17 mouse cellular contexts compared by ENCODE assay signal in the genomic region with DNA sequence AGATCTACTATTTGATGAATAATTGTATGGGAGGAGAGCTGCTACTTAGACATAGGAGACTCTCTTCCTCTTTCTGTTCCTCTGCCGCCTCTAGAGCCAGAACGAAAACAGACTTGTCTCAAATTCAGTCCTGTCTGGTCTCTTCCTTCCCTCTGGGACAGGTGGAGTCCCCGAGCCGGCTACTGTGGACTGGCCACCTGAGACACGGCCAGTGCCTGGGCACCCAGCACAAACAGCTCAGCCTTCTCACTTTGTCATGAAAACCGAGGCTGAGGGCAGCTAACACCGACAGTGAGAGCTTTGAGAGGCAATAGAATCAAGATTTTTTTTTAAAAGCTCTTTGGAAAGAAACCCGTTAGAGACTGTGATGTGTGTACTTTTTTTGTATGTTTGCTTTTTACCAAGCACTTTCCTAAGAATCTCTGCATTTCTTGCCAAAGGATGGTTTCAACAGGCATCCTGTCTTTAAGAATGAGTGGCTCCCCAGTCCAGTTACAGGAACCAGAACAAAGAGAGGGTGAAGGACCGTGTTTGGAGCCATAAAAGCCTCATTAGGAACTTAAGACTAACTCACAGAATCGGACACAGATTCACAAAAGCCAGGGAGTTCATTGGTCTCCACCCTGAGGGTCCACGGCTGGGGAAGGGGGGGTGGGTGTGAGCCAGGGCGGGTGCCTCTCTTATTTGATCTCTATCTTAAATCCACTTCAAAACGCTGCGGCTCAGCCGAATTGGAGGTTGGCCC. TPM values are rescaled to one million over a fixed set of nuclear protein-coding genes. Genes with fewer than 3 reads are reported as not detected.
DNase-seq lines count a peak whose midpoint lies in the region; ATAC-seq lines count a peak whose summit lies in the region.
"Had no signal": no experiment of that assay in that cellular context is flagged by ENCODE, and none has a peak within 500 bp of the region (broad histone marks: within the 10 kb centered on the region; RNA-seq: fewer than 3 reads in every experiment).

No protein-coding gene starts in this region.

- peak overlapping the region; percentile 8; the same call in 1 of the 2 replicates for H3K4me3 ChIP-seq in hindbrain, embryonic 11.5 days (ENCODE audit: low read depth, low read length)
- peak overlapping the region; percentile 72 for H3K4me3 ChIP-seq in limb, embryonic 12.5 days (replicated peaks)
- peak overlapping the region; percentile 50 for H3K4me3 ChIP-seq in neural tube, embryonic 14.5 days (ENCODE audit: low read depth, low read length)
- H3K4me3 ChIP-seq: forebrain, embryonic 13.5 days; heart, embryonic 13.5 days had no signal

- WGBS in hindbrain, embryonic 11.5 days: 6% methylated on average over 15 of the region's 15 CpGs
- WGBS in limb, embryonic 12.5 days: 2% methylated on average over 15 of the region's 15 CpGs
- 2% methylated on average over 15 of the region's 15 CpGs for WGBS in neural tube, embryonic 14.5 days

- peaks cover 5% of the 10 kb centered on the region for H3K4me1 ChIP-seq in hindbrain, embryonic 11.5 days (replicated peaks; ENCODE audit: control insufficient read depth, insufficient read depth, low read length)
- H3K4me1 ChIP-seq in limb, embryonic 12.5 days (replicated peaks): peaks cover 69% of the 10 kb centered on the region
- no peaks in the 10 kb centered on the region for H3K4me1 ChIP-seq in neural tube, embryonic 14.5 days (ENCODE audit: control insufficient read depth, insufficient read depth, low read length)

- ATAC-seq in hindbrain, embryonic 11.5 days (ENCODE audit: low FRiP score): no peak
- ATAC-seq in limb, embryonic 12.5 days (ENCODE audit: insufficient number of reproducible peaks, insufficient read depth, low FRiP score, low TSS enrichment, low read depth): no peak
- no peak for ATAC-seq in neural tube, embryonic 14.5 days (ENCODE audit: low read depth)
- no peak for ATAC-seq in frontal cortex, adult (ENCODE audit: low TSS enrichment)
- ATAC-seq: forebrain, embryonic 13.5 days; liver, postnatal 0 days had no signal

- H3K9ac ChIP-seq in hindbrain, embryonic 11.5 days (ENCODE audit: low read depth, low read length): no peak overlapping the region
- peak overlapping the region; percentile 99 for H3K9ac ChIP-seq in limb, embryonic 12.5 days (replicated peaks)
- peak overlapping the region; percentile 80; the same call in 1 of the 2 replicates for H3K9ac ChIP-seq in neural tube, embryonic 14.5 days (replicated peaks; ENCODE audit: low read depth, low read length)
- H3K9ac ChIP-seq: forebrain, embryonic 13.5 days; heart, embryonic 13.5 days; liver, postnatal 0 days had no signal

- H3K27me3 ChIP-seq in hindbrain, embryonic 11.5 days (ENCODE audit: control insufficient read depth, insufficient read depth, low read length): peaks cover 72% of the 10 kb centered on the region
- peaks cover 68% of the 10 kb centered on the region for H3K27me3 ChIP-seq in limb, embryonic 12.5 days
- H3K27me3 ChIP-seq in neural tube, embryonic 14.5 days (ENCODE audit: control insufficient read depth, insufficient read depth, low read length): peaks cover 16% of the 10 kb centered on the region

- DNase-seq in embryo, embryonic 9.5 days (ENCODE audit: extremely low spot score): peak; percentile 31
- DNase-seq in embryo, embryonic 10 days (ENCODE audit: low spot score): no peak
- no peak for DNase-seq in hindbrain, embryonic 11.5 days (ENCODE audit: low spot score)
- no peak for DNase-seq in adrenal gland, postnatal 25 days
- no peak for DNase-seq in layer of hippocampus, postnatal 14 days (ENCODE audit: low spot score in 2 of 2)
- DNase-seq: cerebellum, adult 11 months; cerebellum, postnatal 36 days; kidney, adult 18-20 months; kidney, postnatal 25 days; liver, postnatal 0 days had no signal

- H3K9me3 ChIP-seq in hindbrain, embryonic 11.5 days (ENCODE audit: control insufficient read depth, low read length): no peaks in the 10 kb centered on the region
- H3K9me3 ChIP-seq in limb, embryonic 12.5 days: no peaks in the 10 kb centered on the region
- H3K9me3 ChIP-seq in neural tube, embryonic 14.5 days (ENCODE audit: control insufficient read depth, low read length): no peaks in the 10 kb centered on the region
- H3K9me3 ChIP-seq: forebrain, embryonic 13.5 days; heart, embryonic 13.5 days had no signal

- H3K27ac ChIP-seq in hindbrain, embryonic 11.5 days (ENCODE audit: low read depth, low read length): no peak overlapping the region
- peak overlapping the region; percentile 93 for H3K27ac ChIP-seq in limb, embryonic 12.5 days
- no peak overlapping the region for H3K27ac ChIP-seq in neural tube, embryonic 14.5 days (ENCODE audit: low read depth, low read length)
- H3K27ac ChIP-seq: forebrain, embryonic 13.5 days; heart, embryonic 13.5 days had no signal

- 0 out of 2 replicates have a peak overlapping the region, but pooled peaks have one; percentile 6 for H3K4me2 ChIP-seq in hindbrain, embryonic 11.5 days (replicated peaks; ENCODE audit: low read depth, low read length)
- peak overlapping the region; percentile 74 for H3K4me2 ChIP-seq in limb, embryonic 12.5 days
- peak overlapping the region; percentile 50 for H3K4me2 ChIP-seq in neural tube, embryonic 14.5 days (ENCODE audit: low read depth, low read length)
- H3K4me2 ChIP-seq: forebrain, embryonic 13.5 days; heart, embryonic 13.5 days had no signal

- no peaks in the 10 kb centered on the region for H3K36me3 ChIP-seq in hindbrain, embryonic 11.5 days (ENCODE audit: control insufficient read depth, insufficient read depth, low read length)
- H3K36me3 ChIP-seq in limb, embryonic 12.5 days: peaks cover 11% of the 10 kb centered on the region; the same call in 1 of the 2 replicates
- H3K36me3 ChIP-seq in neural tube, embryonic 14.5 days (ENCODE audit: control insufficient read depth, insufficient read depth, low read length): no peaks in the 10 kb centered on the region
- H3K36me3 ChIP-seq: heart, embryonic 13.5 days had no signal

RNA-seq across cellular contexts. Expression of gene Lmx1b, which starts 5.4 kb away (rescaled TPM):
- 4.2 and 5.0 TPM in 2 replicates for polyA plus RNA-seq in hindbrain, embryonic 11.5 days (2014; fragmentation: Nextera tagmentation; extraction: Ambion mirVana)
- polyA plus RNA-seq in limb, embryonic 12.5 days (2016; fragmentation: Nextera tagmentation; extraction: Ambion mirVana): 8.6 and 9.9 TPM in 2 replicates
- 13.1 and 16.3 TPM in 2 replicates for polyA plus RNA-seq in neural tube, embryonic 14.5 days (2014; fragmentation: Nextera tagmentation; extraction: Ambion mirVana)
- total RNA-seq in adrenal gland, postnatal 25 days (2021): 0.15 TPM in 1 of 2 replicates, not detected in the other
- total RNA-seq in layer of hippocampus, postnatal 14 days (2021): under 1 TPM; 0.17 to 0.28 TPM
- total RNA-seq: hematopoietic stem cell, adult 5-6 weeks had no signal
- polyA plus RNA-seq: gonadal fat pad, adult 2 months; heart, embryonic 13.5 days; liver, postnatal 0 days had no signal

Comparison
In these comparisons a context has a peak if more than half of its experiments do, and no peak if none do; other contexts are left out.
1. H3K4me2 ChIP-seq: peak in every context shown above with its lines; median percentile 74 in limb, embryonic 12.5 days; 50 in neural tube, embryonic 14.5 days; 6 in hindbrain, embryonic 11.5 days.
2. H3K4me3 ChIP-seq: peak in every context shown above with its lines; median percentile 72 in limb, embryonic 12.5 days; 50 in neural tube, embryonic 14.5 days; 8 in hindbrain, embryonic 11.5 days.